8 mouse cellular contexts compared by ENCODE assay signal in the genomic region with DNA sequence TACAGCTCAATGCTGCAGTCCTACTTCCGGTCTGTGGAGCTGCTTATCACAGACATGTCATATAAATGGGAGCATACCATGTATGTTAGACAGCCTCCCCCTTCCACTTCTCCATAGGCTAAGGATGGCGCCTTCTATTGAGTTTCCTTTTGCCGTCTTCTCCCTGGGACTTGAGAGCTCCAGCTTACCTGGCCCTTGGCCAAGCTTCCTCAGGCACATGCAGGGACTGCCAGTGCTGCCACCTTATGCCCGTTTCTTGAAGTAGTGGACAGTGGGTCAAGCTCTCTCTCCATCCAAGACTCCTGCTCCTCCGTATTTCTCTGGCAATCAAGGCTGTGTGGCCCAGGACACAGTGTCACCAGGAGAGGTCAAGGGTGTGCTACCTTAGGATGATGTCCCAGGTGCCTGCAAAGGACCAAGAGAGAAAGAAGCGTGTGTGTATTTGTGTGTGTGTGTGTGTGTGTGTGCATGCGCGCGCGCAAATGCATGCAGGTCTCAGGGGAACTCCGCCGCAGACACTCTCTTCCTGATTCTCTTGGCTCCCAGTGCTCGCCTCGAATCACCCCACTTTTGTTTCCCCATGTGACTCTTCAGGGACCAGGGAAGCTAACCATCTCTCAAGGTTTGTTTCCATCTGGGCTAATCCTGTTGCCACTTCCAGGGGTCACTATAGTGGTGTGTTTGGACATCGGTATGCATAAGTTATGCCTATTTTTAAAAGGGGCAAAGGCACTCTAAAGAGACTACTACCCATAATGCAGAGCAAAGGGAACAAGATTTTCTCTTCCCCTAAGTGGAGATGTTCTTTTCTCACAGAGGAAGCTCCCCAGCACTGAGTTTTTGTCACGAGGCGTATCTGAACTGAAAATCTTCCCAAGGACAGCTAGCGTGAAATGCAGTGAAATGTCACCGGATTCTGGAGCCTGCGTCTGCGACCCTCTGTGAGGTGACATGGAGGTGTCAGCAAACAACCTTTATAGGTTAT. TPM values are rescaled to one million over a fixed set of nuclear protein-coding genes. Genes with fewer than 3 reads are reported as not detected.
DNase-seq lines count a peak whose midpoint lies in the region; ATAC-seq and TF ChIP-seq lines count a peak whose summit lies in the region.

No protein-coding gene starts in this region.

- H3K4me2 ChIP-seq in liver, embryonic 12.5 days = no peak overlapping the region
- H3K4me2 ChIP-seq in intestine, postnatal 0 days (replicated peaks; ENCODE audit: low read depth) = no peak overlapping the region
- H3K4me2 ChIP-seq in lung, embryonic 14.5 days = no peak overlapping the region
- H3K4me2 ChIP-seq in forebrain, embryonic 13.5 days = no peak overlapping the region

- no peak for ATAC-seq in liver, embryonic 12.5 days
- peak; percentile 33; the same call in 1 of the 2 replicates for ATAC-seq in intestine, postnatal 0 days
- ATAC-seq in lung, embryonic 14.5 days (ENCODE audit: insufficient read depth) = no peak
- ATAC-seq in forebrain, embryonic 13.5 days = no peak

- H3K36me3 ChIP-seq in liver, embryonic 12.5 days = no peaks in the 10 kb centered on the region
- H3K36me3 ChIP-seq in intestine, postnatal 0 days (ENCODE audit: control insufficient read depth, insufficient read depth) = no peaks in the 10 kb centered on the region
- no peaks in the 10 kb centered on the region for H3K36me3 ChIP-seq in lung, embryonic 14.5 days (ENCODE audit: insufficient read depth)
- H3K36me3 ChIP-seq in forebrain, embryonic 13.5 days (ENCODE audit: poor library complexity, severe bottlenecking) = no peaks in the 10 kb centered on the region

- peak; percentile 31 for DNase-seq in liver
- peak; percentile 91 to 94 for DNase-seq in adrenal gland, postnatal 36 days
- peak; percentile 57 to 60 for DNase-seq in frontal cortex, postnatal 14 days (ENCODE audit: low spot score in 2 of 2)
- peak; percentile 89 for DNase-seq in lung, embryonic 14.5 days
- DNase-seq in right cerebral cortex, postnatal 36 days (ENCODE audit: low spot score in 2 of 2) = peak; percentile 62 to 70

- TF ChIP-seq CTCF in intestine, postnatal 0 days (IDR thresholded peaks at IDR 0.05; ENCODE audit: low read depth) = peak; percentile 77
- TF ChIP-seq CTCF in lung, embryonic 14.5 days (IDR thresholded peaks at IDR 0.05; ENCODE audit: low read depth) = peak; percentile 70

- H3K27me3 ChIP-seq in liver, embryonic 12.5 days (replicated peaks) = no peaks in the 10 kb centered on the region
- no peaks in the 10 kb centered on the region for H3K27me3 ChIP-seq in intestine, postnatal 0 days (replicated peaks; ENCODE audit: control insufficient read depth, insufficient read depth, low read length)
- no peaks in the 10 kb centered on the region for H3K27me3 ChIP-seq in lung, embryonic 14.5 days (ENCODE audit: insufficient read depth, low read length)
- H3K27me3 ChIP-seq in forebrain, embryonic 13.5 days = no peaks in the 10 kb centered on the region

- no peaks in the 10 kb centered on the region for H3K9me3 ChIP-seq in liver, embryonic 12.5 days (replicated peaks)
- no peaks in the 10 kb centered on the region for H3K9me3 ChIP-seq in intestine, postnatal 0 days (ENCODE audit: control insufficient read depth)
- H3K9me3 ChIP-seq in lung, embryonic 14.5 days (ENCODE audit: low read depth, low read length) = no peaks in the 10 kb centered on the region
- no peaks in the 10 kb centered on the region for H3K9me3 ChIP-seq in forebrain, embryonic 13.5 days (replicated peaks)

- no peaks in the 10 kb centered on the region for H3K4me1 ChIP-seq in liver, embryonic 12.5 days
- H3K4me1 ChIP-seq in intestine, postnatal 0 days (replicated peaks; ENCODE audit: control insufficient read depth, insufficient read depth, low read length) = no peaks in the 10 kb centered on the region
- H3K4me1 ChIP-seq in lung, embryonic 14.5 days (ENCODE audit: insufficient read depth) = no peaks in the 10 kb centered on the region
- H3K4me1 ChIP-seq in forebrain, embryonic 13.5 days = no peaks in the 10 kb centered on the region

- no peak overlapping the region for H3K27ac ChIP-seq in liver, embryonic 12.5 days
- no peak overlapping the region for H3K27ac ChIP-seq in intestine, postnatal 0 days (ENCODE audit: low read depth, low read length)
- no peak overlapping the region for H3K27ac ChIP-seq in lung, embryonic 14.5 days (ENCODE audit: low read depth)
- no peak overlapping the region for H3K27ac ChIP-seq in forebrain, embryonic 13.5 days

- 72% methylated on average over 21 of the region's 21 CpGs for WGBS in liver, embryonic 12.5 days (ENCODE audit: insufficient replicate concordance)
- 71% methylated on average over 21 of the region's 21 CpGs for WGBS in intestine, postnatal 0 days
- 76% methylated on average over 21 of the region's 21 CpGs for WGBS in lung, embryonic 14.5 days
- WGBS in forebrain, embryonic 13.5 days = 79% methylated on average over 21 of the region's 21 CpGs

- no peak overlapping the region for H3K9ac ChIP-seq in liver, embryonic 12.5 days
- no peak overlapping the region for H3K9ac ChIP-seq in intestine, postnatal 0 days (ENCODE audit: low read depth, low read length)
- no peak overlapping the region for H3K9ac ChIP-seq in lung, embryonic 14.5 days
- H3K9ac ChIP-seq in forebrain, embryonic 13.5 days = no peak overlapping the region

- H3K4me3 ChIP-seq in liver, embryonic 12.5 days = no peak overlapping the region
- no peak overlapping the region for H3K4me3 ChIP-seq in intestine, postnatal 0 days (ENCODE audit: low read depth, low read length)
- no peak overlapping the region for H3K4me3 ChIP-seq in lung, embryonic 14.5 days (ENCODE audit: low read depth, low read length)
- H3K4me3 ChIP-seq in forebrain, embryonic 13.5 days = no peak overlapping the region

RNA-seq across cellular contexts. Expression of gene Arid1a, which starts 18.3 kb away (rescaled TPM):
- polyA plus RNA-seq in liver, embryonic 12.5 days (2016; fragmentation: Nextera tagmentation; extraction: Ambion mirVana) = 14.7 TPM in 2 replicates
- 10 to 100 TPM; 51.8 to 54.7 TPM for total RNA-seq in adrenal gland, postnatal 36 days (2021)
- 10.4 and 12.1 TPM in 2 replicates for polyA plus RNA-seq in intestine, postnatal 0 days (2015; fragmentation: Nextera tagmentation; extraction: Ambion mirVana)
- 40.1 and 44.7 TPM in 2 replicates for polyA plus RNA-seq in lung, embryonic 14.5 days (2014; fragmentation: Nextera tagmentation; extraction: Ambion mirVana)
- polyA plus RNA-seq in forebrain, embryonic 13.5 days (2015; fragmentation: Nextera tagmentation; extraction: Ambion mirVana) = 44.7 and 48.9 TPM in 2 replicates

Comparison
In these comparisons a context has a peak if more than half of its experiments do, and no peak if none do; other contexts are left out.
1. DNase-seq: peak in every context shown above with its lines; median percentile 92 in adrenal gland, postnatal 36 days; 89 in lung, embryonic 14.5 days; 66 in right cerebral cortex, postnatal 36 days; 58 in frontal cortex, postnatal 14 days; 31 in liver.